Mouse (Mus musculus): ENCODE results near the gene Tspan2. TPM values are rescaled to one million over a fixed set of nuclear protein-coding genes. Genes with fewer than 3 reads are reported as not detected.

Tspan2 gene
- polyA plus RNA-seq, 1 experiment from 2014 or later: 10.3 TPM

DNA sequence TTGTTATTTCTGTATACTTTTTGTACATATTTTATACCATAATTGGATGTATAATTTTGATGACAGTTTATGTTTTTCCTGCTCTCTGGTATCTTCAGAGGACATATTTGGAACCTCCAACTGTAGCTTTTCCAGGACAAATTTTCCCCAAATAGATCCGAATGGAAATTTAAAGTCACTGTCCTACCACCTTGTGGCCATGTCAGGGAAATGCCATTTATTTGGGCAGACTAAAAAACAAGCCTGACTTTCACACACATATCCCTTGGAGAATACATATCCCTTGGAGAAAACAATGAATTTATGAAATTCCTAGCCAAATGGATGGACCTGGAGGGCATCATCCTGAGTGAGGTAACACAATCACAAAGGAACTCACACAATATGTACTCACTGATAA is 108.1 kb downstream of the Tspan2 start:
- Histone ChIP-seq H3K27ac (no peak overlapping the region), H3K36me3 (no peaks in the 10 kb centered on the region), H3K4me3 (no peak overlapping the region), H3K4me1 (no peaks in the 10 kb centered on the region), H3K27me3 (replicated peaks) (no peaks in the 10 kb centered on the region), H3K9me3 (no peaks in the 10 kb centered on the region), H3K4me2 (replicated peaks) (no peak overlapping the region), H3K9ac (no peak overlapping the region)
- 57% methylated on average over 1 of the region's 1 CpGs for WGBS
- ATAC-seq (ENCODE audit: low FRiP score, low read depth): no peak

DNA sequence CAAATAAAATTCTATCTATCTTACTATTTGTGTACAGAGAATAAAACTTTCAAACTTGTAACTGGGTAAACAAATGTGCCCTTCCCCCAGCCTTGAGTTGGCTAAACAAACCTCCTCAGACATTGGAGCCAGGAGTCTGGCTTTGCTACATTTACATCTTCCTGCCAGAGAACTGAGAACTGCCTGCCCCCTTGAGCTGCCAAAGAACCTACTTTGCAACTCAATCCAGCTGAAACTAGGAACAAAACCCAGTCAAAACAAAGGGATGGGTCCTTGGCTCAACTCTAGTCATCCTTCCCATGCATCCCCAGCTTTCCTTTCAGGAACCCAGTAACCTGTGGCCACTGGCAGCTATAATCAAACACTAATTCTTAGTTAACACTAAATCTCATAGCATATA is 114.3 kb downstream of the Tspan2 start:
- Histone ChIP-seq H3K27ac (no peak overlapping the region), H3K4me1 (no peaks in the 10 kb centered on the region), H3K4me2 (replicated peaks) (no peak overlapping the region), H3K4me3 (no peak overlapping the region), H3K27me3 (replicated peaks) (no peaks in the 10 kb centered on the region), H3K9ac (no peak overlapping the region), H3K36me3 (no peaks in the 10 kb centered on the region), H3K9me3 (no peaks in the 10 kb centered on the region)
- no peak for ATAC-seq (ENCODE audit: low FRiP score, low read depth)

Other genes starting within 250 kb of the Tspan2 start
- gene Tshb, start 48.2 kb downstream of the Tspan2 start, polyA plus RNA-seq (2016; fragmentation: Nextera tagmentation; extraction: Ambion mirVana): 0.08 and 0.13 TPM in 2 replicates
- not detected in 2 replicates for gene Sycp1, start 201.6 kb downstream of the Tspan2 start, polyA plus RNA-seq (2016; fragmentation: Nextera tagmentation; extraction: Ambion mirVana)
- 0.13 and 0.16 TPM in 2 replicates for gene Nr1h5, start 229.6 kb downstream of the Tspan2 start, polyA plus RNA-seq (2016; fragmentation: Nextera tagmentation; extraction: Ambion mirVana)